Mouse (Mus musculus): ENCODE data around the gene Psmb5.

DNA sequence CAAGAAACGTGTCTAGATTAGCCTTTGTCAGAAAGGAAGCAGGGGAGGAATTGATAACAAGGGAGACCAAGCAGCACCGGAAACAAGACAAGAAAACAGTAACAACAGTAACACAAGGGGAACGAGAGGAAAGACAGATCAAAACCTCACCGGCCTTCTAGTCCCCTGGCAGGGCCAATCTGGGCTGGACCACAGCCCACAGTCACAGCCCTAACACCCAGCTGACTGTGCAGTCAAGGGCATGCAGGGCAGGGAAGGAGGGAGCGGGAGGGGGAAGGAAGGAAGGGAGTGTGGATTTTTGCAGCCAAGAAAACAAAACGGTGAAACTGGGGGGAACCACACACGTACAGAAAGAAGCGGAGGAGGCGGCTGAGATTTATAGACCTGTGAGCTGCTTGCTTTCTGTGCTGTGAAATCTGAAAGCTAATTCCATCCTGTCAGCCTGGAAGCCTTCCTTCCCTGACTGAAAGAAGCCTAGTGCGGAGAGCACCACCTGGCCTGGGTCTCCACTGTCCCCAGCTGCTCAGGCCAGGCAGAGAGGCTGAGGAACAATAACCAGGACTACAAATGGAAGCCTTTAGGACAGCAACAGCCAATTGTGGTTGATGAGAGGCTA is 25.4 kb downstream of the Psmb5 start:
- no peak for TF ChIP-seq CTCF (IDR thresholded peaks at IDR 0.05; ENCODE audit: borderline replicate concordance, insufficient read depth, low read length)
- no peak for TF ChIP-seq POLR2A (IDR thresholded peaks at IDR 0.05; ENCODE audit: low read depth, low read length)

All from embryonic fibroblast, embryonic 13.5 days (primary cell).